Mouse (Mus musculus) fibroblast of lung, adult 2 months (primary cell): ENCODE measurements around the gene Epb41l3.

Source experiments
- DNase-seq: peaks from one replicate; pipeline ENCODE4 v3.0.0-alpha.2; 2011; ENCODE audit warnings: low read depth

The Epb41l3 gene

GRCm38 (mm10) chr17:69075501-69076237 lies at the start of gene Epb41l3:
Gene Epb41l3 (plus strand): TSS chr17:69075683.
- peak; percentile 14 for DNase-seq

DNA sequence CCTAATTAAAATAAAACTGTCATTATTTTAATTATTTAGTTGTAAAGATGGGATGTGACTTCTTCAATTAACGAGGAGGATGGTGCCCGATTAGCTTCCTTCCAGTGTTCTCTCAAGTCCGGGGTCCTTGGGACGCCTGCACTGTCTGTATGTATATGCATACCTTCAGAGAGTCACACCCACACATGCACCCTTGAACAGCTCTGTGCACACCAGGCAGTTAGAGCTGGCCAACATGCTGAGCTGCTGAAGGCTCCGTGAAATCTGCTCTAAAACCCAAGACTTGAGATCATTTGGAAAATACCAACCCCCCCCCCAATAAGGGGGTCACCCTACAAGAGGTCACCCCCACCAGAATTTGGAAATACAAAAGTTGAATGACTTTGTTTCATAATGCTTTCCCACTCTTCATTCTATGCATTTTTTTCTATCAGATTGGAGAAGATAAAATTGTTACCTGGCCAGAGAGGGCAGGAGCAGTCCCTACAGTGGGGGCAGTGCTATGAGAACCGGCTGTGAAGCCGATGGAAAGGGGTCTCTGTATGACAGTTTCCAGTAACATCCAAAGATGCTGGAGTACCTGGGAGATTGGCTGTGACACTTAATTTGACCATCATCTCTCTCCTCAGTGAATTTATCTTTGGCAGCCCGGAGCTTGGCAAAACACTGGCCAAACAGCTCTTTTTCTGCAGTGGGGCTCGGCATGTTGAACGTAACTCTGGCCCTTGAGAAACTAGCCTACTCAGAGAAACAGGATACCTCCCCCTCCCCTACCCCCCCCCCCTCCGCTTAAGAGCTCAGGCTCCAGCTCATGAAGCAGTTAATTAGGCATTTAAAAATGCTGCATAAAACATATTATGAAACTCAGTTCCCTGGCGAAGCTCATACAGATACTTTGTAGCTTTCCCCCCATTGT lies 36.5 kb upstream of the Epb41l3 start:
- no peak for DNase-seq

GRCm38 (mm10) chr17:69041516-69041915 lies 34.0 kb upstream of the Epb41l3 start:
- DNase-seq = no peak

GRCm38 (mm10) chr17:69048826-69049225 lies 26.7 kb upstream of the Epb41l3 start:
- DNase-seq = no peak

DNA sequence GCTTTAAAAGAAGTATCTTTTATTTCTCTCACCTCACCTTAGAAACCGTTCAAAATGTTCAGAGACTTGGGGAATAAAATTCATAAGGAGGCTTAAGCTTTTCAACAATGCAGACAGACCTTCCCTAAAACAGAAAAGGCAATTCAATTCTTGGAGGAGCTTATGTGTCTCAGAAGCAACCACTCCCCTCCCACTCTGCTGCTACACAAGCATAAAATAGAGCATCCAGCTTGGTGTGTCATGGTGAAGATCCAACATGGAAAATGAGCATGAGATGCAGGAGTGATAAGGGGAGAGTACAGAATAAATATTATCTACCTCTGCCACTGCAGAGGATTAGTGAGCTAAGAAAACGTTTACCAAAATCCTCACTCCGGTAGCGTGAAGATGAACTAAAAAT lies 21.5 kb upstream of the Epb41l3 start:
- no peak for DNase-seq

DNA sequence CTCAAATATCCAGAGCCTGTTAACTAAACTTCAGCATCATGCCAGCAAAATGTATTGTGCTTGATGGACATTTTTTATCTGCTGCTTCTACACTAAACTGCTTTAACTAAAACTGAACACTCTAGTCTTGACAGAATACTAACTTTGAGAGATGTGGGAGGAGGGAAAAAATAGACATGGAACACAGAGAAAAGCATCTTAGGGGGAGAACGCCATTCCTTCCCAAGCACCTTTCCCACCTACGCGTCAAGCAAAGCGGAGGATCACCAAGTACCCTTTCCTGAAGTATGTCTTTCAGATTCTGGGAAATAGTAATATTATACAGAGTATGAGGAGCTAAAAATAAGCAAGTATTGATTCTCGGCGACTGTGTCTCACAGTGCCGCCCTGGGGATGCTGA lies 15.7 kb upstream of the Epb41l3 start:
- DNase-seq = no peak

DNA sequence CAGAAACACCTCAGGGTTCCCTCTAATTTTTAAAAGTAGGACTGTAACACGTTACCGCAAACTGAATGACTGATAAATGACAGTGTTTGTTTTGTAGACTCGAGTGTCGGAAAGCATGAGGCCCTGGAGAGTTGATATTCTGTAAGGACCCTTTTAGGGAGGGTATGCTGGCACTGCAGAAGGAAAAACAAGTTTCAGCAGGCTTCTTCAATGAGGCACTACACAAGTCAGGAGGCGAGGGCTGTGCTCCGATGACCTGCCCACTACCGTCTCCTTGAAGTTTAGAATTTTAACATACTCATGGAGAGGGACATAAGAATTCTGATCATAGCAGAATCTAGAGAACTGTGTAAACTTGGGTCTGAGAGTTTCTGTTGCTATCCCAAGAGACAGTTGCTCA lies 15.1 kb upstream of the Epb41l3 start:
- DNase-seq = no peak

- no peak for DNase-seq
Observed at GRCm38 (mm10) chr17:69061883-69062745, 13.4 kb upstream of the Epb41l3 start.

GRCm38 (mm10) chr17:69067937-69068739 lies 7.3 kb upstream of the Epb41l3 start:
- no peak for DNase-seq

- no peak for DNase-seq
Observed at GRCm38 (mm10) chr17:69074095-69074494, 1.4 kb upstream of the Epb41l3 start.

GRCm38 (mm10) chr17:69076238-69076625 lies 749 bp downstream of the Epb41l3 start:
- no peak for DNase-seq

DNA sequence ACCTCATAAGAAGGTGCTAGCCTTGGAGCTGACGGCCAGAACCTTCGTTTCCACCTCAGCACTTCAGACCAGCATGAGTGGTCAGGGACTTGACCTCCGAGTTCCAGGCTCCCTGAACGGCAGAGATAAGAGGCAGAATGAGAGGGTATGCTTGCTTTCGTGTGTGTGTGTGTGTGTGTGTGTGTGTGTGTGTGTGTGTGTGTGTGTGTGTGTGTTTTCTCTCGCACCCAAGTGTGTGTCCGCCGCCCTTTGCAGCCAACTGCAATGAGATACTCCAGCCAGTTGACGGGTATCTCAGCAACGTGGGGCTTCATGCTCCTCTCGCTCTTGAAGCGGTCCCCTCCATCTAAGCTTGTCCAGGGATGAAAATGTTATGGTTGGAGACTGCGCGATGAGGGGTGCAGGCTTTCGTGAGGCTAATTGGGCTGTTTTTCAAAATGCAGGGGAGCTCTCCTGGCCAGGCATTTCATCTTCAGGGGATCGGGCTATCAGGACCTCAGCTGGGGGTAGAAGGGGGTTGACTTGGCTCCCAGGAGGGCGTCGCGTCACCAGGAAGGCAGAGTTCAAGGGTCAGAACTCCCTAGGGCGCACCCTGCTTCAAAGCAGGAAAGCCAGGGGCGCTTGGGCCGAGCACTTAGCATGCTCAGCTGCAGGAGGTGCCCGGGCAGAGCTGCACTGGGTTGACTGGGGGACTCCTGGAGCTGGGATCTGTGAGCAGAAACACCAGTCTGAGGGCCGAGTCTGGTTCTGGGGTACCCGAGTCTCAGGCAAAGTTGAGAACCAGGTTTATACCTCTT lies 1.5 kb downstream of the Epb41l3 start:
- DNase-seq = no peak

DNA sequence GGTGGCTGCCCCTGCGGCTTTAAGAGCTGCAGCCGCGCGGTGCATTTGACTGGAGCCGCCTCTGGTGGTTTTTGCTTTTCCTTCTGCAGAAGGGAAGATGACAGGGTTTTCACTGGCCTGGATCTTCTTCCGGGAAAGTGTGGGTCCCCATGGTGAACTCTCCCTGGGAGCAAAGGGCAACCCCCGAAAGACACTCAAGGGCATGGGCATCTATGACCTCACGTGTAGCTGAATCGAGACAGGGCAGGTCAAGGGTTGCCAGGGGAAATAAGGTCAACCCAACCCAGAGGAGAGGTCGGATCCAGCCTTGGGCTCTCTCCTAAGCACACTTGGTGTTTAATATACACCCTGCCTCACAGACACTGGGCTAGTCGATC lies 2.0 kb downstream of the Epb41l3 start:
- no peak for DNase-seq

- DNase-seq = no peak
Observed at GRCm38 (mm10) chr17:69082316-69082715, 6.8 kb downstream of the Epb41l3 start.

GRCm38 (mm10) chr17:69091618-69092017 lies 16.1 kb downstream of the Epb41l3 start:
- no peak for DNase-seq

GRCm38 (mm10) chr17:69097068-69097467 lies 21.6 kb downstream of the Epb41l3 start:
- DNase-seq = no peak

GRCm38 (mm10) chr17:69097955-69098354 lies 22.5 kb downstream of the Epb41l3 start:
- DNase-seq = no peak

- DNase-seq = no peak
Observed at GRCm38 (mm10) chr17:69103326-69103725, 27.8 kb downstream of the Epb41l3 start.

- DNase-seq = no peak
Observed at GRCm38 (mm10) chr17:69105035-69105798, 29.7 kb downstream of the Epb41l3 start.
